Mouse (Mus musculus) thymus, postnatal 25 days (tissue): Measurements from ENCODE around the gene Lyve1.

Source experiments
- DNase-seq: peaks from one replicate; pipeline ENCODE4 v3.0.0; 2022

The Lyve1 gene

DNA sequence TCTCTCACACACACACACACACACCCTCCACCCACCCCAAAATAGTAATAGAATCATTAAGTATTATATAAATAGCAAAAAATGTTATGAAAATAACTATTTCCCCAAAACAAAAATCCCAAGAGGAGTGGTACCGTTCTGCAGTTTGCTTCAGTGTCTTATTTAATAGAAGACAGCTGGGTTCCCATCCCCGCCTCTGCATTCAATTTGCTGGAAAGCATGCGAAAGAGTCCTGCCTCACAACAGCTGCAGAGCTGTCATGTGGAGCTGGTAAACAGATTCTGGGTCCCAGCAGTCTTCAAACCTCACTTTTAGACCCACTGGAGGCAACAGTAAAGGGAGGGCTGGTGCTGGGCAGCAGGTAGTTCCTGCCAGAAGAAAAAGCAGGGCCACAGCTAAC lies 54.1 kb downstream of the Lyve1 start:
- DNase-seq: no peak

DNA sequence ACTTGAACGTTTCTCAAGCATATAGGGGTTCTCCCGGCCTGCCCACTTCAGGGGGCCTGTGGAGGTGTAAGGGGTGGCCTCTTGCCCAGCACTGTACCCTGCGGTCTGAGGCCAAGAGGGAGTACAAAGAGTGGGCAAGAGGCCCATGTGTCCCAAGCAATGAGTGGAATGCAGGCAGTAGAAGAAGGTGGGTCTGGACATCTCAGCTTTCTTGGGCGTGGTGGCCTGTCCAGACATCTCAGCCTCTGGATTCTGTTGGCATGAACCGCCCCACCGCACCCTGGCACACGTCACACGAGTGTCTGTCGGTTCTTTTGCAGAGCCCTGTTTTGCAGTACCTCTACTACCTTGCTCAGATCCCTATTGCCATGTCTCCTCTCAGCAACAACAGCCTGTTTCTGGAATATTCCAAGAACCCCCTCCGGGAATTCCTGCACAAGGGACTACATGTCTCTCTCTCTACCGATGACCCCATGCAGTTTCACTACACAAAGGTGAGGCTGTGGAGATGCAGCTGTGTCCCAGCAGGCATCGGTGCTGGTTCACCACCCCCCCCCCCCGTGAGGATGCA lies 55.5 kb downstream of the Lyve1 start:
- DNase-seq: no peak

DNA sequence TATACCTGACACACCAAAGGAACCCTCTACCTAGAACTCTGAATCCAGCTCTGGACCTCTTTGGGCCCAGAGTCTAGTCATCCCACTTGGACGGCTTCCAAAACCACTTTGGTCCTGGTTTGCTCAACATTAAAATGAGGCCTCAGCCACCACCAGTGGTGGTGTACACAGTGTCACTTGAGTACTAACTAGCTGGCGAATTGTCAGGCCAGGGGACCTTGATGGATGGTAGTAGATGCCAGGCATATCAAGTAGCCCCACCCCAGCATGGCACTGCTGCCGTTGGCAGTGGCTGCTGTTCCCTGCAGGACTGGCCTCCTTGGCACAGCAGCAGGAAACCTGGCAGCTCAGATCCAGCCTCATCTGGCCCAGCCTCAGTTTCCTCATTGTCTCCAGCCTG lies 58.8 kb downstream of the Lyve1 start:
- no peak for DNase-seq

DNA sequence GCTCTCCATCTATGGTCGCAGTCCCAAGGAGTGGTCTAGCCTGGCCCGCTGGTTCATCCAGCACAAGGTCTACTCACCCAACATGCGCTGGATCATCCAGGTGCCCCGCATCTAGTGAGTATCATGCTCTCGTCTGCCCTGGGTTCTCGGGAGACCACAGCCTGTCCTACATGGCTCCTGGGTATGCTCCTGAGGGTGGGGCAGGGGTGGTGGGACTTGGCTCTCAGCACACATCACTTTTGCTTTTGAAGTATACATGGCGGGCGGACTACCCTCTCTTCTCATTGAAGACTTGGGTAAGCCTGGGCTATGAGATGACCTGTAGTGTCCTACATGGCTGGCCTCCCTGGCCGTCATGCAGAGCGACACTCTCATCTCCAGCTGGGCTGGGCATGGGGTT lies 59.9 kb downstream of the Lyve1 start:
- no peak for DNase-seq

DNA sequence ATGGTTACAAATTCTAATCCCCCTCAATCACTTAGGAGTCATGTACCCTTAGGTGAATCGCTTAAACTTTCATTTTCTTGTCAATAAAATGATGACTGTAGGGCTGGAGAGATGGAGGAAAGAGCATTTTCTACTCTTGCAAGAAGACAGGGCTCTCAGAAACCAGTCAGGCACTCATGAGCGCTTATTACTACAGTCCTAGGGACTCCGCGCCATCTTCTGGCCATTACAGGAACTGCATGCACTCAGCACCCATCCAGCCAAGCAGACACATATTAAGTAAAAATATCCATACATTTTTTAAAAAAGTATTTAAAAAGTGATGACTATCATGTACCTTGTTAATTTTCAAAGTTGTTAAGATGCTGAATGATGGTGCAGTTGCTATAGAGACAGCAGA lies 62.0 kb downstream of the Lyve1 start:
- peak; percentile 73 for DNase-seq
